Mouse (Mus musculus) limb, embryonic 15.5 days (tissue): Measurements from ENCODE around the gene Slc25a40. TPM values are rescaled to one million over a fixed set of nuclear protein-coding genes. Genes with fewer than 3 reads are reported as not detected.

Experiments used
- ATAC-seq: fragments of 200-750 bp; cut with Nextera tagmentation; 2 replicates; pipeline ENCODE4 v1.8.0; 2017; ENCODE audit warnings: low read depth, moderate TSS enrichment; ENCODE audit not compliant: insufficient number of reproducible peaks, low FRiP score, low TSS enrichment
- H3K27ac ChIP-seq: fragments of 300-500 bp; sonication (generic); 2 replicates; pipeline ENCODE4 v1.5.1; 2015; ENCODE audit warnings: moderate library complexity, mild to moderate bottlenecking, inconsistent platforms
- H3K27me3 ChIP-seq: fragments of 300-500 bp; sonication (generic); 2 replicates; pipeline ENCODE4 v1.6.1; 2015; ENCODE audit warnings: inconsistent platforms
- H3K36me3 ChIP-seq: fragments of 300-500 bp; sonication (generic); 2 replicates; pipeline ENCODE4 v1.6.1; 2015; ENCODE audit warnings: inconsistent platforms
- H3K4me1 ChIP-seq: fragments of 300-500 bp; sonication (generic); 2 replicates; pipeline ENCODE4 v1.6.1; 2015; ENCODE audit warnings: inconsistent platforms
- H3K4me2 ChIP-seq: fragments of 300-500 bp; sonication (generic); 2 replicates; pipeline ENCODE4 v1.6.1; 2015; ENCODE audit warnings: mild to moderate bottlenecking, inconsistent platforms
- H3K4me3 ChIP-seq: fragments of 300-500 bp; sonication (generic); 2 replicates; pipeline ENCODE4 v1.5.1; 2015; ENCODE audit warnings: mild to moderate bottlenecking, inconsistent platforms
- H3K9ac ChIP-seq: fragments of 300-500 bp; sonication (generic); 2 replicates; pipeline ENCODE4 v1.6.1; 2015; ENCODE audit warnings: inconsistent platforms
- H3K9me3 ChIP-seq: fragments of 300-500 bp; sonication (generic); 2 replicates; pipeline ENCODE4 v1.6.1; 2016; ENCODE audit warnings: inconsistent platforms
- WGBS: fragments of 180-500 bp; shearing (Covaris S2); methylation state at CpG from one replicate; pipeline ENCODE4 v1.1.7; 2015; 5-methylcytosine and 5-hydroxymethylcytosine counted together
- polyA plus RNA-seq: library from polyadenylated mRNA; unstranded; fragments of >200 nt; fragmentation: Nextera tagmentation; extraction: Ambion mirVana; gene quantifications from 2 replicates; pipeline ENCODE4 v1.2.1, GENCODE M21; 2015

Slc25a40 gene
- 12.0 and 14.2 TPM in 2 replicates for polyA plus RNA-seq

DNA sequence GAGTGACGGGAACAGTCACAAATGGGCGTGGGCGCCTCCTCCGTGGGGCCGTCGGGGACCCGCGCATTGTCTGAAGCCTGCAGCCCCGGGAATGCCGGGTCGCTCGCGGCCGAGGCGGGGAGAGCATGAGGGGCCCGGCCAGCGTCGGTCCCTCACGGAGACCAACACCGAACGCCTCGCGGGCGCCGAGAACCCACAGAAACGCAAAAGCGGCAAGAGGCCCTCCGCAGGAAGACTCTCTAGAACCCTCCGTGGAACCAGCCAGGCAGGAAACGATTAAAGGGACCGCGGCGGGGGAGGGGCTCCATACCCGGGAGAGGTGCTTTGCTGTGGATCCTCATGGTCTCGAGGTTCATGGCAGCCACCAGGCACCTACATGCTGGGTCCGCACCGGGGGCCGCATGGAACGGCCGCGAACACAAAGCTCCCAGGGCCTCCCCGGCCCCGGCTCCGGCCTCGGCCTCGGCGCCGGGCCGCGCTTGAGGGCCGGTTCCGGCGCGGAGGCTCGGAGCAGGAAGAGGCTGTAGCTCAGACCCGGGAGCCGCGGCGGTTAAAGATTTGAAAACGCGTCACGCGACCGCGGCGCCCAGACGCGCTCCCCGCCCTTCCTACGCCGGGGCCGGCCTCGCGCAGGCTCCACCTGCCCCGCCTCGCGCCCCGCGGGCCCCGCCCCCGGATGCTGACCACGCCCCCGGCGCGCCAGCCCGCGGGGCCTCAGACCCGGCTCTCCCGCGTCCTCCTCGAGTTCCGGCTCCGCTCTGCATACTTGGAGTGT, at the start of gene Slc25a40, which contains the start of gene Dbf4:
Gene Slc25a40, plus strand, starts transcription at position 694 of the 775 bp plus-strand sequence.
Gene Dbf4, minus strand, starts transcription at position 560 of the 775 bp plus-strand sequence.
- Histone ChIP-seq H3K9me3 (no peaks in the 10 kb centered on the region), H3K9ac (peak within 1 kb of the TSS; percentile 81), H3K27me3 (no peaks in the 10 kb centered on the region), H3K4me2 (peak within 1 kb of the TSS; percentile 69), H3K4me1 (0 out of 2 replicates have a peak, but pooled peaks cover 4% of the 10 kb centered on the region), H3K4me3 (peak within 1 kb of the TSS; percentile 94), H3K27ac (peak within 1 kb of the TSS; percentile 86), H3K36me3 (peaks cover 8% of the 10 kb centered on the region; the same call in 1 of the 2 replicates)
- ATAC-seq, result peak; percentile 96
- under 1% methylated on average over 92 of the region's 93 CpGs for WGBS

DNA sequence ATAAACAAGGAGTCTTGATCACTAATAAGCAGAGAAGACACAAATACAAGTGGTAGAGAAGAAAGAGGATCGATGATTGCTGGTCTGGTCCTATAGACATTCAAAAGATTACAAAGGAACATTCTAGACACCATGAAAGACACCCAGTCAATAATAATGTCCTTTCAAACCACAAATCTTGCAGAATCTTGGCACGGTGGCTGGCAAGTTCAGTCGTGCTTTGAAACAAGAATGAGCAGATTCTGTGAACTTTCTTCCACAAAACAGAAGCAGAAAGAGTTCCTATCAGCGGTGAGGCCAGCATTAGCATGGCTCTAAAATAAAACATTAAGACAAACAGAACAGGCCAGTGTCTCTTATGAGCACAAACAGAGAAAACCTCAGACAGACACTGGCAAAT, 49.2 kb upstream of the Slc25a40 start:
- Histone ChIP-seq H3K9ac (no peak overlapping the region), H3K4me1 (no peaks in the 10 kb centered on the region), H3K4me3 (no peak overlapping the region), H3K27ac (no peak overlapping the region), H3K27me3 (no peaks in the 10 kb centered on the region), H3K9me3 (no peaks in the 10 kb centered on the region), H3K36me3 (no peaks in the 10 kb centered on the region), H3K4me2 (no peak overlapping the region)
- no peak for ATAC-seq
- 63% methylated on average over 4 of the region's 4 CpGs for WGBS

DNA sequence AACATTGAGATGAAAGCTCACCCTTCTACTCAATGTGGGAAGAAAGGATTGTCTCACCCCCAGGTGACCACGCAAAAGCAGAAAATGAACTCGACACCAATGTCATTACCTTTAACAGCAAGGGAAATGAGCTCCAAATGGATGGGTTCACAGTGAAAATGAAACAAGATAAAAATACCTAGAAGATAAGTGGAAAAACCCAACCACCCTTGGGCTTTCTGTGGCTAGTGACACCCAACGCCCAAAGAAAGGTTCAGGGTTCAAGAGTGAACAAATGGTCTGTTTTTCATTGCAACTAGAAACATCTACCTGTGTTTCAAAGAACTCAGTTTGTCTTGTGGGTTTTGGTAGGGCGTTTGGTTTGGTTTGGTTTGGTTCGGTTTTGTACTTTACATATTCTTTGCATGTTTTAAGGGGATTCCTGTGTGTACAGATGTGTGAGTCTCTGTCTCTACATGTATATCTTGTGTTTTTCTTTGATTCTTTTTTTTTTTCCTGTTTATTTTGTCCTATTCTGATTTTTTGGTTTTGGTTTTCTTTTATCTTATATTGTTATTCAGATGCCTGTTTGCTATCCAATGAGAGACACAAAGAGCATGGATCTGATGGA, 48.2 kb upstream of the Slc25a40 start:
- Histone ChIP-seq H3K9me3 (no peaks in the 10 kb centered on the region), H3K4me1 (no peaks in the 10 kb centered on the region), H3K27me3 (no peaks in the 10 kb centered on the region)

DNA sequence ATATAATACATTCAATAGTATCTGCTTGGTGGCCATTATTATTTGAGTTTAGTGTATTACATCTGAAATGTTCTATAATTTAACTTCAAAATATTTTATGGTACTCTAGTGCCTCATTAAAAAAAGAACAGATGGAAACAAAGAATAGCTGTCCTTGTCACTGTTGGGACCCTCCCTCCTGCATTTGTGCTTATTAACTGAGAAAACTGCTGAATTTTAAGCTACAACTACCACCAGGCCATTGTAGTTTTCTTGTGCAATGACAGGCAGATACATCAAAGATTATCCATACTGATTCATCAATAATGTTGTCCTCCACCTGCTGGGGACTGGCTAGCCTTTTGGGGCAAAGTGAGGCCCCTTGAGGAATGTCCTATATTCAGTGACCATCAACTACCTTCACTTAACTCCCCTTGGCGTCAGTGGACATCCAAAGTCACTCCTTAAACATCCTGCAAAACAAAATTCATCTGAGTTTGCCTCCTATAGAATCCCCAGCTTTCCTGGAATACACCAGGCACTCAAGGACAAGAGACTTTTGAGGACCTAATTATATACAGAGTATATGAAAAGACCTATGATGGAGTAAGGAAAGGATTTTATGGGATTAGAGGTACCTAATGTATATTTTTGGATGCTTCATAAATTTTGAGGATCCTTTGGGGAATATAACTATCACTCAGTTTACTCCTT, 28.6 kb upstream of the Slc25a40 start:
- Histone ChIP-seq H3K27ac (no peak overlapping the region), H3K4me1 (no peaks in the 10 kb centered on the region), H3K9me3 (no peaks in the 10 kb centered on the region), H3K4me2 (no peak overlapping the region), H3K27me3 (no peaks in the 10 kb centered on the region), H3K36me3 (peaks cover 14% of the 10 kb centered on the region), H3K9ac (no peak overlapping the region), H3K4me3 (no peak overlapping the region)
- ATAC-seq, result no peak
- WGBS, result 66% methylated on average over 1 of the region's 1 CpGs

More for the DNA sequence above, 48.2 kb upstream of the Slc25a40 start:
- 72% methylated on average over 5 of the region's 5 CpGs for WGBS
- ATAC-seq, result no peak
- no peak overlapping the region for H3K27ac ChIP-seq
- H3K4me2 ChIP-seq, result no peak overlapping the region
- H3K4me3 ChIP-seq, result no peak overlapping the region
- no peaks in the 10 kb centered on the region for H3K36me3 ChIP-seq
- H3K9ac ChIP-seq, result no peak overlapping the region

DNA sequence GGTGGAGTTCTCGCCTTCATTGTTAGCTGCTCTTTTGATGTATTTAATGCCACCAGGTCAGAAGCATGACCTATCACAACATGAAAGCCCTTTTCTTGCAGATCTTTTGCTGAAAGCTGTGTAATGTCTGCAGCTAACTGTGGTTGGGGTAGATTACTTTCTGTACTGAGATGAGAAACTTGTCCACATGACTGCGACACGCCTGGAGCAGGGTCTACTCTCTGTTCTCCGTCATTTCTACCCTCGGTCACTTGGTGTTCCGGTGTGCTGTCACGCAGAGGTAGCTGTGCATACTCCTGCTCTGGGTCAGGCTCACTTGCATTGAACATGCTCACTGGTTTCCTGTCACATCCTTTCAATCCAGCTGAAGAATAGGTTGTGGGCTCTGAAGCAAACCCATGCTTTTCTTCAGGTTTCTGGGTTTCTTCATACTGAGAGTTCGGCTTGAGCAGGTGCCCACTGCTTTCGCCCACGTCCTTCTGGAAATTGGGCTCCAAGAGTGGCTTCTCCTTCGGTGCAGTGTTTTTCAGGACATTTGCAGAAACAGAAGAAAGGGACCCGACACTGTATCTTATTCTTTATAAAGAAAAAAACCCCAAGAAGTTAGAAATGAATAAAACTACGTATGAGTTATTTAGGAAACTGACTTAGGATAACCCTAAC, 24.9 kb upstream of the Slc25a40 start:
- Histone ChIP-seq H3K4me3 (no peak overlapping the region), H3K27ac (no peak overlapping the region), H3K36me3 (peaks cover 21% of the 10 kb centered on the region), H3K27me3 (no peaks in the 10 kb centered on the region), H3K4me2 (no peak overlapping the region), H3K4me1 (no peaks in the 10 kb centered on the region), H3K9me3 (no peaks in the 10 kb centered on the region), H3K9ac (no peak overlapping the region)
- ATAC-seq, result no peak
- 92% methylated on average over 13 of the region's 13 CpGs for WGBS

DNA sequence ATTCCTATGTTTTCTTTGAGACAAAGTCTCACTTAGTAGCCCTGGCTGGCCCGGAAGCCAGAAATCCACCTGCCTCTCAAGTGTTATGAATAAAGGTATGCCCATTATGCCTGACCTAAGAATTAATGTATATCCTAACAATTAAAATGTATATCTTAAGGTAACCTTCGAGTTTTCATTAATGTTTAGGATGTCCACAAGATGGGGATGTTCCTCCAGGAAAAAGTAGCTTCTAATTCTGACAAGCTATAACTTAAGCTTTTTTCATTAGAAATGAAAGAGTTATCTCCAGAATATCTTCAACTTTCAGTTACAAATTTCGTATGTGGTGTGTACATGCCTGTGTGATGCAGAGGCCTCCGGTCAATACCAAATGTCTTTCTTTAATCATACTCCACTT, 13.9 kb upstream of the Slc25a40 start:
- Histone ChIP-seq H3K27ac (no peak overlapping the region), H3K9ac (no peak overlapping the region), H3K4me3 (no peak overlapping the region), H3K9me3 (no peaks in the 10 kb centered on the region), H3K4me1 (no peaks in the 10 kb centered on the region), H3K4me2 (no peak overlapping the region), H3K36me3 (peaks cover 21% of the 10 kb centered on the region), H3K27me3 (no peaks in the 10 kb centered on the region)
- ATAC-seq, result no peak
- WGBS, result 88% methylated on average over 4 of the region's 4 CpGs

DNA sequence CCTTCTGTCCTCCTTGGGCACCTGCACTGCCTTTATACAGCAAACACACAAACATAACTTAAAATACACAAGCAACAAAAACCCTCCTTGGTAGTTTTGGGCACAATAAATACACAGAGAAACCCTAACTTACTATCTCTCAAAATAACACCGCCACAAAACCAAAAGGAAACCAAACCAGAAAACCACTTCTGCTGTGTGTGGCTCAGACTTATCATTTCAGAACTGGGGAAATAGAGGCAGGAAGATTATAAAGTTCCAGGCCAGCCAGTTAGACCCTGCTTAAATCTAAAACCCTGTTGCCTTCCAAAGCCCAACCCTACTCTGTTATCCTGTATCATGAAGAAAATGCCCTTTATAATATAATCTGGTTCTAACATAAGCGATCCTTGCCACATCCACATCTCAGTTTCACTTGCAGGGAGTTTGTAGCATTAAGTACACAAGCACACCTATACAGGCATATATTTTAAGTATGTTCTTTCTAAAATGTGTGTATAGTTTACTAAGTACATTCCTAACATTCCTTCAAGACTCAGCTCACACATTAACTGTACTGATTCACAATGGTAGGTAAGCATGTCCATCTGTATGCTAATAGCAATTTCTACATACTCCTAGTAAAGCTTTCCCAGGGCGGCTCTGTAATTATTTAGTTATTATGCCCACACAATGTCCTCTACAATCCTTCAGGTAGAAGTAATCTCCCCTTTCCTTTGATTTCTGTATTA, 5.8 kb upstream of the Slc25a40 start:
- peaks cover 12% of the 10 kb centered on the region; the same call in 1 of the 2 replicates for H3K36me3 ChIP-seq
- no peak overlapping the region for H3K9ac ChIP-seq
- H3K27ac ChIP-seq, result no peak overlapping the region
- ATAC-seq, result no peak
- H3K9me3 ChIP-seq, result no peaks in the 10 kb centered on the region
- no peak overlapping the region for H3K4me3 ChIP-seq
- H3K4me1 ChIP-seq, result 0 out of 2 replicates have a peak, but pooled peaks cover 4% of the 10 kb centered on the region
- H3K4me2 ChIP-seq, result no peak overlapping the region
- H3K27me3 ChIP-seq, result no peaks in the 10 kb centered on the region
- 87% methylated on average over 3 of the region's 3 CpGs for WGBS

DNA sequence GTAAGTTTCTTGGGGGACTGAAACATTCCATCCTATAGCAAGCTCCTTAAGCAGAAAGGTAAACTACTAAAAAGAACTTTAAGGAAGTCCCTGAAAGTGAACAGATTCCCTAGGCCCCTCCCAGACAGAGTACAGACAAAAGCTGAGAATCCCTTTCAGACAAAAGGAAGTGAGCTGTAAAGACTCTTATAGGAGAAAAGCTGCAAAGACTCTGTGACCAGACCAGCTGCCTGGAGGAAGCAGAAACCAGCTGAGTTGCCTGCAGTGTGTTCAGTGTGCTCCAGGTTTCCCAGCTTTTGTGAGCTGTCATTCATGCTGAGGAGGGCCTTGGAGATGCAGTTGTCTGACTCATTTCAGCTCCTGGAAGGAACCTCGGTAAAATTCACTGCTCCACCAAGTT, 5.2 kb upstream of the Slc25a40 start:
- H3K4me2 ChIP-seq, result no peak overlapping the region
- H3K4me1 ChIP-seq, result 0 out of 2 replicates have a peak, but pooled peaks cover 4% of the 10 kb centered on the region
- no peaks in the 10 kb centered on the region for H3K27me3 ChIP-seq
- no peak for ATAC-seq
- peaks cover 12% of the 10 kb centered on the region; the same call in 1 of the 2 replicates for H3K36me3 ChIP-seq
- no peaks in the 10 kb centered on the region for H3K9me3 ChIP-seq
- H3K4me3 ChIP-seq, result no peak overlapping the region
- no peak overlapping the region for H3K27ac ChIP-seq
- WGBS, result 61% methylated on average over 1 of the region's 1 CpGs
- H3K9ac ChIP-seq, result no peak overlapping the region

DNA sequence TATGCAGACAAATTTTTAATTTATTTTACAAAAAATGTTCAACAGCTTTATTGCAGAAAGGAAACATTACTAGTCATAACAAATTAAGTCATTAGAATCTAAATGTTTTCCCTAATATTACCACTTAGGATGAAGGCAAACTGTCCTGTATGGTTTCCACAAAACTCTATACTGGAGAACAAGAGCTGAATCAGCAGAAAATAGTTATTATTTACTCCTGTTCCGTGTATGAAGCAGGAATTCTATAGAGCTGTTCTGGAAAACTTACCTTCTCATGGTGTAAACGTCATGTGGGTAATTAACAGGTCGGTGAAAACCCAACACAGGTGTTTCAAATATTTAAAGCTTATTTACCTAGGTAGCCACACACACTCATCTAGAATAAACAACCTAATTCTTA, 1.2 kb upstream of the Slc25a40 start:
- no peaks in the 10 kb centered on the region for H3K27me3 ChIP-seq
- H3K36me3 ChIP-seq, result peaks cover 9% of the 10 kb centered on the region; the same call in 1 of the 2 replicates
- H3K9ac ChIP-seq, result no peak overlapping the region
- no peak for ATAC-seq
- H3K4me3 ChIP-seq, result peak overlapping the region; percentile 94
- H3K4me2 ChIP-seq, result peak overlapping the region; percentile 69
- 6% methylated on average over 3 of the region's 3 CpGs for WGBS
- H3K9me3 ChIP-seq, result no peaks in the 10 kb centered on the region
- 0 out of 2 replicates have a peak, but pooled peaks cover 4% of the 10 kb centered on the region for H3K4me1 ChIP-seq
- H3K27ac ChIP-seq, result no peak overlapping the region

DNA sequence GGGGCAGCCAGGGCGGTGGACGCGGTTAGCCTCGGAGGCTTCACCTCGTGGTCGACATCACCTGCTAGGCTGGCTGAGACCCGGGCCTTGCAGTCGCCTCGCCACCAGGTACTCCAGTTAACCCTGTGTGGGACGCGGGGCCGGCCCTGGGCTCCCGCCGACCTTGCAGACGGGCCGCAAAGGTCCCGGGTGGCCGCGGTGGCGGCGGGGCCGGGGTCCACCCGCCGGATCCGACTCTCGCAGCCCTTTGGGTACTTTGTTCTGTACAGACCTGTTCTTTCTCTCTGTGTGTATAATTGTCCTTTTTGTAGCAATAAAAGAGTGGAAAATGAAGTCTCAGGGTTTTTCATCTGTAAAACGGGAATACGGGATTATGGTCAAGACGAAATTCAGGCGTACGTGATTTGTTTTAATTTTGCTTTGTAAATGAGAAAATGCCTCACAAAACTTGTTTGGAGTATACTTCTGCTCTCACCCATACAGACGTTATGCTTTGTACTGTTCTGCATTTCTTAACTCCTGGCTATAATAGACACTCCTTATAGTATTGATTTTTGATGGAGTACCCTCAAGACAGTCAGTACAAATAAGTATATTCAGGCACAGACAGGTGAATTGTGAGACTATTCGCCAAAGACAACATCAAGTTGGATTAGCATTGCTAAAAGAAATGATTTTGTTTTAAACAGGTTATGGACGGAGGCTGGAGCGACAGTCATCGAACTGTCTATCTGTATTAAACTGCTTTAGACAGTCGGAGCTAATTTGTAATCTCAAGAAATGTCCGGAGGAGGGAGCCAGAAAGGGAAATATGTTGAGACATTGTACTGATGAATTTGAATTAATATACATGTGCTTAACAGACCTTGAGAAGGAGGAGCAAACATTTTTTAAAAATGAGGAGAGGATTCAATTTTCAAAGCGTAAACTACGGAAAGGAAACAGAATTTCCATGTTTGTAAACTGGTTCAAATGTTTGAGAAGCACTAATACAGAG, 580 bp downstream of the Slc25a40 start:
- Histone ChIP-seq H3K36me3 (no peaks in the 10 kb centered on the region; the same call in 1 of the 2 replicates), H3K4me1 (0 out of 2 replicates have a peak, but pooled peaks cover 4% of the 10 kb centered on the region), H3K4me3 (peak overlapping the region; percentile 94), H3K27me3 (no peaks in the 10 kb centered on the region), H3K9me3 (no peaks in the 10 kb centered on the region), H3K27ac (peak overlapping the region; percentile 76), H3K4me2 (peak overlapping the region; percentile 69), H3K9ac (peak overlapping the region; percentile 81)
- under 1% methylated on average over 40 of the region's 40 CpGs for WGBS
- no peak; the same call in 1 of the 2 replicates for ATAC-seq
